Mouse (Mus musculus): ENCODE data around the gene Klhl25.

DNA sequence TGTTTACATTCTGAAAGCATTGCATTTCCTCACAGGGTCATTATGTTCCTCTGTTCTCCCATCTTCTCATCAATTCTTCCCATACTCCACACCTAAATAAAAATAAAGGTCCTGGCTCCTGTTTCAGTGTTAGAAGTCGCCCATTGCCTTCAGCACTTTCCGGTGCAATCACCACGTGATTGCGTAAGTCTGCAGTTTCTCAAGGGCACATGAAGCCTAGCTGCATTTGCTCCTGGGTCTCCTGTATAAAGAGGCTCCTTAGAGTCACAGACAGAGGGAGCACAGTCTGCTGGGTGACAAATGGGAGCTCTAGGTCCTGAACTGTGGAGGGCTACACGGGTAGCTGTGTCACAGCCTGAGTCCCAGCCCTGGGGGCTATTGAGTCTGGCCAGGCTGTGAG lies 24.1 kb downstream of the Klhl25 start:
- TF ChIP-seq CTCF (IDR thresholded peaks at IDR 0.05; ENCODE audit: borderline replicate concordance, extremely low read depth, insufficient read depth, insufficient read length) (no peak), POLR2A (IDR thresholded peaks at IDR 0.05; ENCODE audit: borderline replicate concordance, extremely low read depth, insufficient read depth, insufficient read length, poor library complexity, severe bottlenecking) (no peak)
